Mouse (Mus musculus): Measurements from ENCODE around the gene Tmem106c. TPM values are rescaled to one million over a fixed set of nuclear protein-coding genes. Genes with fewer than 3 reads are reported as not detected.

Gene Tmem106c
- polyA plus RNA-seq, 1 experiment, result 34.2 TPM

GRCm38 (mm10) chr15:98003822-98004739, 40.1 kb downstream of the Tmem106c start, which contains the start of gene Col2a1:
Gene Col2a1 (minus strand): TSS chr15:98004695.
- peaks cover 6% of the 10 kb centered on the region for H3K4me1 ChIP-seq (ENCODE audit: control insufficient read depth, insufficient read depth, low read length)
- no peak within 1 kb of the TSS for H3K4me3 ChIP-seq (replicated peaks; ENCODE audit: extremely low read depth, low read depth, low read length)
- 2% methylated on average over 59 of the region's 59 CpGs for WGBS
- no peak for TF ChIP-seq POLR2A (IDR thresholded peaks at IDR 0.05; ENCODE audit: borderline replicate concordance, extremely low read depth, low read depth, low read length)
- no peak for TF ChIP-seq CTCF (IDR thresholded peaks at IDR 0.05; ENCODE audit: insufficient read depth, low read length)
- no peak for DNase-seq

- peaks cover 6% of the 10 kb centered on the region for H3K4me1 ChIP-seq (ENCODE audit: control insufficient read depth, insufficient read depth, low read length)
- H3K4me3 ChIP-seq (replicated peaks; ENCODE audit: extremely low read depth, low read depth, low read length), result no peak overlapping the region
- no peak for DNase-seq
- no peak for TF ChIP-seq POLR2A (IDR thresholded peaks at IDR 0.05; ENCODE audit: borderline replicate concordance, extremely low read depth, low read depth, low read length)
- TF ChIP-seq CTCF (IDR thresholded peaks at IDR 0.05; ENCODE audit: insufficient read depth, low read length), result no peak
- 4% methylated on average over 19 of the region's 19 CpGs for WGBS
These were observed 40.8 kb downstream of the Tmem106c start for GRCm38 (mm10) chr15:98004740-98005159.

GRCm38 (mm10) chr15:98005181-98005580, 41.2 kb downstream of the Tmem106c start:
- DNase-seq, result no peak
- 13% methylated on average over 11 of the region's 11 CpGs for WGBS
- H3K4me1 ChIP-seq (ENCODE audit: control insufficient read depth, insufficient read depth, low read length), result peaks cover 6% of the 10 kb centered on the region
- TF ChIP-seq CTCF (IDR thresholded peaks at IDR 0.05; ENCODE audit: insufficient read depth, low read length) (no peak), POLR2A (IDR thresholded peaks at IDR 0.05; ENCODE audit: borderline replicate concordance, extremely low read depth, low read depth, low read length) (no peak)
- H3K4me3 ChIP-seq (replicated peaks; ENCODE audit: extremely low read depth, low read depth, low read length), result no peak overlapping the region

DNA sequence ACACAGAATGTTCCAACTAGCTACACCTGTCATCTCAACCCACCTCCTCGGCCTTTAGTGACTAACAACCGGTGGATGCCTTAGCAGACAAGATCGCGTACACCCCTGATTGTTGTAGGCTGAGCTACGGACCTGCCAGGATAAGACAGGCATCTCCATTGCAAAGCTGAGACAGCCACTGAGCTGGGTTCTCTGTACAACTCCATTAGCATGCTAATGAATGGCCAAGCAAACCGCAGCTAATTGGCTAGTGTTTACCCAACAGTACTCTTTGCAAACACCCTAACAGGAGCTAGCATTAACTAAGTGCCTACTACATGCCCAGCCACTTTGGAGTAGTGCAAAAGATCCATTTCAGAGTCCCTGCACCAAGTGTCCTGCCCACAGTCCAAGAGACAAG, 48.8 kb downstream of the Tmem106c start:
- H3K4me3 ChIP-seq (replicated peaks; ENCODE audit: extremely low read depth, low read depth, low read length), result no peak overlapping the region
- no peak for TF ChIP-seq POLR2A (IDR thresholded peaks at IDR 0.05; ENCODE audit: borderline replicate concordance, extremely low read depth, low read depth, low read length)
- no peak for TF ChIP-seq CTCF (IDR thresholded peaks at IDR 0.05; ENCODE audit: insufficient read depth, low read length)
- DNase-seq, result no peak
- 73% methylated on average over 6 of the region's 6 CpGs for WGBS
- H3K4me1 ChIP-seq (ENCODE audit: control insufficient read depth, insufficient read depth, low read length), result no peaks in the 10 kb centered on the region

GRCm38 (mm10) chr15:98017925-98018324, 53.9 kb downstream of the Tmem106c start:
- Histone ChIP-seq H3K4me3 (replicated peaks; ENCODE audit: extremely low read depth, low read depth, low read length) (no peak overlapping the region), H3K4me1 (ENCODE audit: control insufficient read depth, insufficient read depth, low read length) (no peaks in the 10 kb centered on the region)
- no peak for DNase-seq
- 73% methylated on average over 4 of the region's 4 CpGs for WGBS
- TF ChIP-seq POLR2A (IDR thresholded peaks at IDR 0.05; ENCODE audit: borderline replicate concordance, extremely low read depth, low read depth, low read length) (no peak), CTCF (IDR thresholded peaks at IDR 0.05; ENCODE audit: insufficient read depth, low read length) (no peak)

DNA sequence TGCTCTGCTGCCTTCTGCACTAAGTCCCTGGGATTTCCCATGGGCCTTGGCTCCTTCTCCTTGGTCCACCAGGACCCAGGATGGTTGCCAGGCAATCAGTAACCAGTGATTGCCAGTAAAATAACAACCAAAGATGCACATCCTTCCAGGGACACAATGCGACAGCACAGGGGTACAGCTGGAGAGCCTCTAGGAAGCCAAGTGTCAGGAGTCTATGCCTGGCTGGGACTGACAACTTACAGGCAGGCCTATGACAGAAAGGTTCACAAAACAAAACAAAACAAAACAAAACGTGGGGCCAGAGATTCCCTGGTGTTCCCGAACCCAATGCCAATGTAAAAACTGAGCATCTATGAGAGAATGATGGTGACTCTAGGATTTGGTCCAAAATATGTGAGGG, 55.0 kb downstream of the Tmem106c start:
- TF ChIP-seq POLR2A (IDR thresholded peaks at IDR 0.05; ENCODE audit: borderline replicate concordance, extremely low read depth, low read depth, low read length) (no peak), CTCF (IDR thresholded peaks at IDR 0.05; ENCODE audit: insufficient read depth, low read length) (no peak)
- no peak for DNase-seq
- 61% methylated on average over 3 of the region's 3 CpGs for WGBS
- Histone ChIP-seq H3K4me3 (replicated peaks; ENCODE audit: extremely low read depth, low read depth, low read length) (no peak overlapping the region), H3K4me1 (ENCODE audit: control insufficient read depth, insufficient read depth, low read length) (no peaks in the 10 kb centered on the region)

Other genes with a start within 250 kb of the Tmem106c start
- gene Endou, start 232.9 kb upstream of the Tmem106c start, polyA plus RNA-seq (2012; rRNA removed), result 4.0 and 18.9 TPM in 2 replicates
- gene Rapgef3, start 196.2 kb upstream of the Tmem106c start, polyA plus RNA-seq (2012; rRNA removed), result 94.2 and 133 TPM in 2 replicates
- gene Slc48a1, start 185.7 kb upstream of the Tmem106c start, polyA plus RNA-seq (2012; rRNA removed), result 158 and 174 TPM in 2 replicates
- gene Hdac7, start 119.7 kb upstream of the Tmem106c start, polyA plus RNA-seq (2012; rRNA removed), result 254 and 294 TPM in 2 replicates
- gene Vdr, start 53.6 kb upstream of the Tmem106c start, polyA plus RNA-seq (2012; rRNA removed), result 4.0 and 6.3 TPM in 2 replicates
- gene Col2a1, start 40.5 kb downstream of the Tmem106c start, polyA plus RNA-seq (2012; rRNA removed), result 0.14 and 0.51 TPM in 2 replicates
- 19.8 and 54.0 TPM in 2 replicates for gene Pfkm, start 128.4 kb downstream of the Tmem106c start, polyA plus RNA-seq (2012; rRNA removed)
- gene Senp1, start 129.5 kb downstream of the Tmem106c start, polyA plus RNA-seq (2012; rRNA removed), result 8.7 and 13.1 TPM in 2 replicates
- 32.0 and 40.0 TPM in 2 replicates for gene Asb8, start 201.4 kb downstream of the Tmem106c start, polyA plus RNA-seq (2012; rRNA removed)
- 4.9 and 5.0 TPM in 2 replicates for gene Ccdc184, start 203.0 kb downstream of the Tmem106c start, polyA plus RNA-seq (2012; rRNA removed)
- not detected in 2 replicates for gene Olfr288, start 231.3 kb downstream of the Tmem106c start, polyA plus RNA-seq (2012; rRNA removed)

All from lung, adult 2 months (tissue).